Mouse (Mus musculus) kidney, adult 18-20 months (tissue): Measurements from ENCODE around the gene Rasgrf1.

ENCODE experiments used
- DNase-seq: peaks from one replicate; pipeline ENCODE4 v3.0.0; 2021

Rasgrf1 gene

DNA sequence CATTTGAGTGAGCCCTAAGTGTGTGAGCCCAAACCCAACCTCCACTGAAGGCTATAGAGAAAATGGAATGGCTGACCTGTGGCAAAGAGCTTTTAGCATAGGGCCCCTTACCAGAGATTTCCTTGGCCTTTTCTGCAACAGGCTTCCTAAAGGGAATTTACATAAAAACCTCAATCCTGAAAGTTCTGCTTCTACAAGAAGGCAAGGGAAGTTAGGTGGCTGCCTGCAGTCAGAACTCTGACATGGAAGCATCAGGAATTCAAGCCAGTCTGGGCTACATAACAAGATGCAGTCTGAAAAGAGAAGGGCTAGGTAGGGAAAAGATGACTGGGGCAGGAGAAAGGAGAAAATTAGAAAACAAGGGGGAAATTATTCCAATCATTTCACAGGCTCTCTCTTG is 1.8 kb upstream of the Rasgrf1 start:
- no peak for DNase-seq

DNA sequence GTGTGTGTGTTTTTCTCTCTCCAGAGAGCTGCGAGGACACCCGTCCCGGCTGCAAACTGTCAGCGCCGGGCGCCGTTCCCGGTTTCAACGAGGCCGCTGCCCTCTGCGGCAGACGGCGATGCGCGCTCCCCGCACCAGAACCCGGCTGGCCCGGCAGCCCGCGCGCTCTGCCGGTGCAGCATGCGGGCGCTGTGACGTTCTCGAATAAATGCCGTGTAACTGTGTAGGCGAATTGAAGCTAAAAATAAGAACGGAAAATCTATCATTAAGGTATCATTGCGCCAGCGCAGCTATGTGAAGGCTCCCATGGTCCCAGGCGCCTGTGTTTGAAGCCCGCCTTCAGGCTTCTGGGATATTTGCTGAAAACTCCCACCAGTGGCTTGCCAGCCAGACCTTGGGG is 1.1 kb upstream of the Rasgrf1 start:
- DNase-seq, result no peak

DNA sequence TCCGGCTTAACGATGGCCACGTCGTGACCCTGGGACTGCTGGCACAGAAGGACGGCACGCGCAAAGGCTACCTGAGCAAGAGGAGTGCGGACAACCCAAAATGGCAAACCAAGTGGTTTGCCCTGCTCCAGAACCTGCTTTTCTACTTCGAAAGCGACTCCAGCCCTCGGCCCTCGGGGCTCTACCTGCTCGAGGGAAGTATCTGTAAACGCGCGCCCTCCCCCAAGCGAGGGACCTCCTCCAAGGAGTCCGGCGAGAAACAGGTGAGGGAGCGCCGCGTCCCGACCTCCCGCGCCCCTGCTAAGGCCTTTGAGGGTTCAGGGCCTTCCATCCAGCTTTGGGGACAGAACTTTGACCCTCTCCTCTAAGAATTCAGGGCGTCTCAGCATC is 298 bp downstream of the Rasgrf1 start:
- DNase-seq, result no peak

DNA sequence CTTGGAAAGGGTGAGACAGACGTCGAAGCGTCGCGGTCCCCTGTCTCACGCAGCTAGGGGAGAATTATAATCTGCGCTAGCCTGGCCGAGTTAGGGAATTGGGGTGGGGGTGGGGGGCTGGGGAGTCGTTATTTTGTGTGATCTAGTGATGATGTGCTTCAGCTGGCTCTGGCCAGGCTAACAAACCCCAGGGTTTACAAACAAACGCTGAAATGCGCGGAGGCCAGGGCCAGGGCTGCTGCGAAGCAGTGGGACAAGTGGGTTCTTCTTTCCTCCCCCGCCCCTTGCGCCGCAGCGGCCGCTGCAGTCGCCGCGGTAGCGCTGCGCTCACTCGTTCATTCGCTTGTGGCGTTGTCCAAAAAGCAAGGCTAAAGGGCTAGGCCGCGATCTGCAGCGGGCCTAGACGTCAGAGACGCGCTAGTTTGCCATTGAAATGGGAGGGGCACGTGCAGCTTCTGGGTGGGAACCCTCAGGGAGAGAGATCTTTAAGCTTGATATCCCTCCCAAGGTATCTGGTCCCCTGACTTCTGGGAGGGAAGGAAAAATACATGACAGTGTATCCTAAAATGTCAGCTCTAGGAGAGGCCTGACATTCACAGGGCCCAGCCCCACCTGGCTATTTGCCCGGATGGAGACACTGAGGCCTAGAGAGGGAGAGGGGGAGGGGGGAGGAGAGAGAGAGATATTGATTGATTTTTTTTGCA is 1.2 kb downstream of the Rasgrf1 start:
- DNase-seq, result no peak

DNA sequence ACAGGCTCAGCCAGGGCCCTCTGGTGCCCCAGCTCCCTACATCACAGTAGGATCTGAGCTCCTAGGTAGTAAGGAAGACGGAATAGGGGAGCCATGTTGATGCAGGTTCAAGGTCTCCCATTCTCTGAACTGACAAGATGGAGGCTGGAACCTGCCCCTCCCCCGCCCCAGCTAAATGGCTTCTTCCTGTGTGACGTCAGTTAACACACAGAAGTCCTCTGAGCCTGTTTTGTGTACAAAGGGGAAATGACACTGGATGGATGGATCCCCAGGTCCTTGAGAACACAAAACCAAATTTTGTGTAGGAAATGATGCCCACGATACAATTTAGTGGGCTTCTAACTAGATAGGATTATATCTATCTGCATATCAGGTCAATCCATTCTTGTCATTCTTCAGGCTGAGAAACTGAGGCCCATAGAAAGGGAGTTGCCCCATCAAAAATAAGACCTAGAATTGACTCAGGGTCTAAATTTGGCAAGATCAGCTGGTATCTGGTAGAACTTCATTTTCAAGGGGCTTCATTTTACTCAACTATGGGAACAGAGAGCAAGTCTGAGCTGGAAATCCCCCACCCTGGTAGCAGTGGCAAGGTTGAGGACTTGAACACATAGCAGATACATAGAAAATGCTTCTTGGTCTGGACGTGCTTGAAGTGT is 2.3 kb downstream of the Rasgrf1 start:
- no peak for DNase-seq

DNA sequence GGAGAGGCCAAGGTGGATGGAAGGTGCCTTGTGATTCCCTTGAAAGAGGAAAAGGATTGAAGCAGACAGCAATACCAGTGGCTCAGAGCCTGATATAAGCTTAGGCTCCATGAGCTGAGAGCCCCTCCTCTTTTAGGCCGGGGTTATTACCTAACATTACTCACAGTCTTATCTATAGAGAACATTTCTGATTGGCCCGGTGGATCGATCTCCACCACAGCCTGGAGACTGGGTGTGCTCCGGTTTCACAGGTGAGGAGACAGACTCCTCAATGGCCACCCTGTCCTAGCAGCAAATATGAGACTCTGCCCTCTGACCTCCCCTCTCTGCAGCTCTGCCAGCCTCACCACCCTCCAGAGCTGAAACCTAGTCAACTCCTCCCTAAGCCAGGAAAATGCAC is 3.4 kb downstream of the Rasgrf1 start:
- no peak for DNase-seq

DNA sequence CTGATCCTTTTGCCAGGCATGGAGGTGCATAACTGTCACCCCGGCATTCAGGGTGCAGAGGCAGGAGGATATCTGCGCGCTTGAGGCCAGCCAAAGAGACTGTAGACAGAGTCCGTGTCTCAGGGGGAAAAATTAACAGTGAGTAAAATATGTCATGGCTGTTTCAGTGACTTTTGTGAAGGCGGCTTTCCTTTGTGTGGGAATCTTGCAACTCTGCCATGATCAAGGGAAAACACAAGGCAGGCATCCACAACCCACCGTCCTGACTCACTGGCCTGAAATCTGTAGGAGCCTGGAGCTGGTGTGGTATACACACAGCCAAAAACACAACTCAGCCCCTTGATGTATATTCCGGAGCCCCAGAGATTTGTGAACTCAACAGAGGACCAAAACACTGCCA is 6.8 kb downstream of the Rasgrf1 start:
- DNase-seq, result no peak

DNA sequence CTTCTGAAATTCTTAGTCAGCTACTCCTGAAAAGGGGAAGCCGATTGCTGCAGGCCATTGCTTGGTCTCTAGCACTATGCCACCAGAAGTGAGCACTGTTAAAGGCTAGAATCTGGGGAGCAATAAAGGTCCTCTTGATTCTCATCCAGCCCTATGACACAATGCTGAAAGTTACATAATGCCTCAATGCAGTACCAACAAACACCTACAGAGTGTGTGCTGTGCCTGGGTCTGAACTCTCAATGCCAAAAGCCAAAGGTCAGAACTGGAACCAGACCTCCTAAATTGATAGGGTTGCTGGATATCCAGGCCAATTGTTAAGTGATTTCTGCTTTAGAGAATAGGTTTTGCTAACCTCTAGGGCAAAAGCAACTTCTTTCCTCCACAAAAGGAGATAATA is 7.7 kb downstream of the Rasgrf1 start:
- no peak for DNase-seq

DNA sequence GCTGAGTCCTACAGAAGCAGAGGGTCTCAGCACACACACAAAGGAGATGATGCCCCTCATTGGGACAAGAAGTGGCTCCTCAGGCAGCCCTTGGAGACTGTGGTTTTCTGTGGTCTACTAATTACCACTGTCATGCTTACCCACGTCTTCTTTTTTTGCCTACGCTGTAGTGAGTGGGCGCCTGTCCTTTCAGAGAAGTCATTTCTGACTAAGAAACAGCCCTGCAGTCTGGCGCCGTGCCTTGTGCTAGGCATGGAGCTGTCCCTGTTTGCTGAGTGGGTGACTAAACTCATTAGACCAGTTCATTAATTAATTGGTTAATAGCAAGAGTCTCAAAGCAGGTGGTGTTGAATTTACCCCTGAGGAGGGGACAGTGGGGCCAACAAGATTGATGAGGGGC is 9.1 kb downstream of the Rasgrf1 start:
- no peak for DNase-seq

DNA sequence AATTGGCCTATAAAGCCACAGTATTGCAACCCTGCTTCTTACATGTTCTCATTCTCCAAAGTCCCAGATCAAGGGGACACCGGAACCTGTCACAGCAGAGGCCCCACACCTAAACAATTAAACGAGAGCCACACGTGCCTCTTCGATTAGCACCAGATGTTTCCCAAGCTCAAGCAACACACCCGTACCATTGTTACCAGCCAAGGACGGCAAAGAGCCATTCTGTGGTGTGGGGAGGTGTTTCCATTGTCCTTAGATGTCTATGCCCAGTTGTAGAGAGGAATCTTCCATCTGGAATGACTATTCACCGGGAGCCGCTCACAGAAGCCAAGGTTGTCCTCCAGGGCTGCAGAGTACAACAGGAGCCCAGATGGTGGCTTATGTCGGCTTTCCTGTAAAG is 11.4 kb downstream of the Rasgrf1 start:
- DNase-seq, result no peak

DNA sequence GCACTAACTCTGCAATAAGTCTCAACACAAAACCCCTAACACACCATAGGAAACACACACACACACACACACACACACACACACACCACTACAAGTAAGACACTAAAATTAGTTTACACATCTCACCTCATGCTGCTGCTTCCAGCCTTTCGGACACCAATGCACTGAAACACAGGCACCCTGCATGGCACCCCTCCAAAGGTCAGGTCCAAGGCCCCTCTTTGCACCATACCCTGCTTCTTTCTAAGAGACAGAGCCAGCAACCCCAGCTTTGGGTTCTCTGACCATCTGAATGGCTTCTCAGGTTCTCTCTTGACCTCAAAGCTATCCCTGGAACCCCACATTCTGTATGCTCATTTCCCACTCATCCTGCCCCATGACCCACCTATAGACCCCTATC is 13.0 kb downstream of the Rasgrf1 start:
- DNase-seq, result no peak

DNA sequence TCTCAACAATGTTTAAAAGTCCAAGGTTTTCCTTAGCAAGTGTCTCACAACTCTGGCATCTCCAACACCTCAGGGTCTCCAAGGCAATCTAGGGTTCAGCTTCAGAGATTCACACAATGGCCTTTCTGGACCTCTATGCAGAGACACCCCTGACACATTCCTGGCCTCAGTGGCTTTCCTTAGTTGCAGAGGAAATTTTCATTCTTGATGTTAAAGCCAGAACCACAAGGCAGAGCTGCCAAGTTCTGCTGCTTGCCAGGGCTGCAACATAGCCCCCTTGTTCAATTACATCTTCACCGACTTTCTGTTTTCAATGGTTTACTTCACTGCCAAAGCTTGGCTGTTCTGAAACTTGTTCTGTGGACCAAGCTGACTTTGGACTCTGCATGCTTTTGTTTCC is 15.1 kb downstream of the Rasgrf1 start:
- DNase-seq, result no peak

DNA sequence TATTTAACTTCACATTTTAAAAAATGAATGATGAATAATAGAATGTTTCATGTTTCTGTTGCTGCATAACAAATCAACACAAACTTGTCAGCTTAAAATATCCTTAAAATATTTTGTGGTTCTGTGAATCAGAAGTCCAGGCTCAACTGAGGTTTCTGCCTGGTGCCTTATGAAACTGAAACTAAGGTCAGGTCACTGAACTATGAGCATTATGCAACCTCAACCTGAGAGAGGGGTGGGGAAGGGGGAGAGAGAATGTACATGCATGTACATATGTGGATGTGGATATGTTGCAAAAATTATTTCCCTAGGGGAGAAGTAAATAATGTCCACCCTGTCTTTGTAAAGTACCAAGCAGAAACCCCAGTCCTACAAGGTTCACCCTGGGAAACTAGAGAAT is 18.8 kb downstream of the Rasgrf1 start:
- no peak for DNase-seq

DNA sequence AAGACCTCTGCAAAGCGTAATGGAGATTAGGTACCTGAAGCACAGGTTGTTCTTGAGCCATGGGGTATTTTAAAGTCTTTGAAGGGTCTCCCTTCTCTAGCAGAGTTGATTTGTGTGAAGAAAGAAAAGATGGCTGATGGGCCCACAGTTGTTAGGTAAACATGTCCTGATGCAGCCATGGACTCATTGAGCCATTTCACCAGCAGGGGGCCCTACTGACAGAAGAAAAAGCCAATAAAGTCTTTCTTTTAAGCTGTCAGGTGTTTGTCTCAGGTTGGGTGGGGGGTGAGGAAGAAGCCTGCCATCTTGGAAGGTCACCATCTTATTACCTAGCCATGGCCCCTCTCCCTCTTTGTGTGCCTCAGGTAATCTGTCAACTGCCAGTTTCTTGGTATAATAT is 30.7 kb downstream of the Rasgrf1 start:
- no peak for DNase-seq

DNA sequence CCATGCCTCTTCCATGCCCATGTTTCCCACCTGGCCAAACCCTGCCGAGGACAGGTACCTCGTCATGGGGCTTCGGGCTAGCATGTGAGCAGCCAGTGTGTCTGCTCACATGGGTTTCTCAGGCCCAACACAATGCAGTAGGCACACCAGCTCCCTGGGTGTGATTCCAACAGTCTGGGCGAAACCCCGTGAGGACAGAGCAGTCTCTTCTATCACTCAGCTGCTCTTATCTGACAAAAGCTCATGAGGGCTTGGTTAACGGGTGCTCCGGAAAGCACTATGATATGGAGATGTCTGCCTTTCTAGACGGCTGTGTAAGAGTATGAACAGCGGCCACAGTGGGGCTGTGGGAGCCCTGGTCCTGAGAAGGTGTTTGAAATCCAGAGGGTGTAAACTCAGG is 37.1 kb downstream of the Rasgrf1 start:
- no peak for DNase-seq

DNA sequence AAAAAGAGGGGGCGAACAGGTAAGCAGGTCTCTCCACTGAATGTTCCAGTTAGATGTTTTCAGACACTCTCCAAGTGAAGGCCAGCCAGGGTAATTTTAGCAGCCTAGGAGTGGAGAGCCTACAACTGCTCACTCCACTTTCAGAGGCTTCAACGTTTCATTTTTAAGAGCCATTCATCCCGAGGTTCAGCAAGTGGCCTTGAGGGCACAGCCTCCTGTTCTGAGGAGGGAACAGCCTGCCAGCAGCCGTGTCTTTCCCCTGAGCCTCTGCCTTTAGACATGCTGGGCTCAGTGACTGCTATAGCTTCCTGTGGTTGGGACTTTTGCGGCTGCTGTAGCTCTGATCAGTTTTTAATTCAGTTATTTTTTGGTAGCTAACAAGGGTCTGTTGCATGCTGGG is 38.9 kb downstream of the Rasgrf1 start:
- DNase-seq, result no peak

DNA sequence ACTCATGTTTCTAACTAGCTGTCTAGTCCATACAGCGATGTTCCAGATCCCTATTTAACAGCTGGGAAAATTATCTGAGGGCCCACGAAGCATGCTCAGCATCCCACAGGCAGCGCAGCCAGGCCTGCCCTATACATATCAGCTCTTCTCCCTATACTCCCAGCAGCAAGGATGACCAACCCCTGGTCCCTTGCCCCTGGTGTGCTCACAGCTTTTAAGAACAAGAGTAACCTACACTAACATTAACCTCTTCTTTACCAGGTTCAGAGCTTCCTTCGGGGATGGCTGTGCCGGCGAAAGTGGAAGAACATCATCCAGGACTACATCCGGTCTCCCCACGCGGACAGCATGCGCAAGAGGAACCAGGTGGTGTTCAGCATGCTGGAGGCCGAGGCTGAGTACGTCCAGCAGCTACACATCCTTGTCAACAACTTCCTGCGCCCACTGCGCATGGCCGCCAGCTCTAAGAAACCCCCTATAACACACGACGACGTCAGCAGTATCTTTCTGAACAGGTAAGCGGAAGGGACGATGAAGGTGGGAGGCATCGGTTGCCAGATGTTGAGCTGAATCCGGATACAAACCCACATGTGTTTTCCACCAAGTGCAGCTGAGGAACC is 44.0 kb downstream of the Rasgrf1 start:
- DNase-seq, result peak; percentile 0

DNA sequence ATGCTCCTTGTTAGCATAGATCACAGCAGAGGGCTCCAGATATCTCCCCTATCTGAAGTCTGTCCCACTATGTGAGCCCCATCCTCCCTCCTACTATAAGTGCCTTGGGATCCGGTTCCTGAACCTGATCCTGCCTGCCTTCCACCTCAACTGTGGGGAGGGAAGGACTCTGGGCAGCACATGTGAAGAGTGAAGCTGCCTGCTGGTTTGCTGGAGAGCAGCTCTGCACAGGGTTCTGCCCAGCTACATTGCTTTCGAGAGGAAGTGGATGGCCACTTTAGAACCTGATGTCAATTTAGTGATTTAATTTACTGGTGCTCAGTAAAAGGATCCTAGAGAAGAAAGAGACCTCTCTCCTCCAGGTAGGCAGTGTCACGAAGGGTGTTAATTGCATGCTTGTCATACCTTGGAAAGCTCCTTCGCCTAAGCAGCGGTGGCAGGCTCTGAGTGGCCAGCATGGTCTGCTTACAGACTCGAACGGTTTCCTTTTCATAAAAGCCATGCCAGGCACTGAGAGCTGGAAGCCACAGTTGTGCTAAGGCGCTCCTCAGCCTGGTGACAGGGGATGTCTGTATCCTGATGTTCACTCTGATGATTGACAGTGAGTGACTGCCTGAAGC is 45.3 kb downstream of the Rasgrf1 start:
- DNase-seq, result no peak

DNA sequence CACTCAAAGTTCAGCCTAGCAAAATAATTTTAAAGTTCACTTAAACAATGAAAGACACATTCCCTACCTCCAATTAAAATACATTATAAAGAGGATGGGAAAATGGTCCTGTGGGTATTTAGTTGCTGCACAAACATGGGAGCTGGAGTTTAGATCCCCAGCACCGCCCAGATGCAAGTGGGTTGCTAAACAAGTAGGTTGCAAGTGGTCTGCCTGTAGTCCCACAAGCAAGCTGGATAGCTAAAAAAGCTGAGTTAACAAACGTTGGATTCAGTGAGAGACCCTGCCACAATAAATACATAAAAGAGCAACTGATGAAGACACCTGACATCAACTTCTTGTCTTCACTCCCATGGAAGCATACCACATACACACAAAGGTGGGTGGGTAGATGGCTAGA is 49.3 kb downstream of the Rasgrf1 start:
- DNase-seq, result no peak

DNA sequence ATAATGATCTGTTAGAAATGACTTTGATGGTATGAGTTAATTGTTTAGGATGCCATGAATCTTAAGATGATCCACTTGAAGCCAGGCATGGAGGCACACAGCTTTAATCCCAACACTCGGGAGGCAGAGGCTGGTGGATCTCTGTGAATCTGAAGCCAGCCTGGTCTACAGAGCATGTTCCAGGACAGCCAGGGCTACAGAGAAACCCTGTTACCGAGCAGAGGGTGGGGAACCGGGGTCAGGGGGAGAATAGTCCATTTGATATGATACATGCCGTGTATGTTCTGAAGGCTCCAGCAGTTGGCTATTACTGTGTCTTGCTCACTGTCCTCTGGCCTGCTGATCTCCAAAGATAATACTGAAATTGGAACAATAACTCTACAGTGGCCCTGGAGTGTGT is 54.4 kb downstream of the Rasgrf1 start:
- no peak for DNase-seq

DNA sequence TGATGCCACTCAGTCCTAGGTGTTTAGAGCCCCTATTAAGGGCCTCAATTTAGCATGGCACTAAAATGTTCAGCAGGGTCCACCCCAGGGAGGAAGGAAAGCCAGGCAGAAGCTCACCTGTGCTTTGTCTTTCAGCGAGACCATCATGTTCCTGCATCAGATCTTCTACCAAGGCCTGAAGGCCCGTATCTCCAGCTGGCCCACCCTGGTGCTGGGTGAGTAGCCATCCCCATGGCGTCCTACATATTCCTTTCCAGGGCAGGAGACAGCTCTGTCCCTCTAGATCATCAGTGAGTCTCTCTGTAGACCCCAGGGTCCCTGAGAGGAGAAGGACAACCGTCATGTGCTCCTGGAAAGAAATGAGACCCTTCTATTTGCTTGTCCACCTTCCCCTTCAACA is 58.0 kb downstream of the Rasgrf1 start:
- no peak for DNase-seq

DNA sequence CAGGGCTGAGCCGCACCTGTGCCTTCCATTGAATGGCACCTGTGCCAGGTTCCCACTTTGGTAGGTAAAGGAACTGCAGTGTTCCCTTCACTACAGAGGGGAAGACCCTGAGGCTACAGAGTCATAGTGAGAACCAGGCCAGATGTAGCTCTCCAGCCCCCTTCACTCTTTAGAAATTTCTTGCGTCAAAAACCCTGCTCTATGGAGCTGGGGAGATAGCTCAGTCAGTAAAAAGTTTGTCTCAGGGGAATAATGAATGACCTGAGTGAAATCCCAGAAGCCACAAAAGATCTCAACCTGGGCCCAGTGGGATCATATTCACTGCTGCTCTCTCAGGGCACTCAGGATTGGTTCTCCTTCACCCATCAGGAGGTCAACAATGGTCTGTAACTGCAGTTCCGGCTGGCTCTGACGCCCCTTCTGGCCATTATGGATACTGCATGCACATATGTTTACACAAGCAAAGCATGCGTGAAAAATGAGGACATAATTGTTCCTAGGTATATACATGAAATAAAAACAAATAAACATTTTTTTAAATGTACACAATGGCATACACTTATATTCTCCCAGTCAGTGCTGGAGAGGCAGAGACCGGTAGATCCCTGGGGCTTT is 59.2 kb downstream of the Rasgrf1 start:
- DNase-seq, result no peak

DNA sequence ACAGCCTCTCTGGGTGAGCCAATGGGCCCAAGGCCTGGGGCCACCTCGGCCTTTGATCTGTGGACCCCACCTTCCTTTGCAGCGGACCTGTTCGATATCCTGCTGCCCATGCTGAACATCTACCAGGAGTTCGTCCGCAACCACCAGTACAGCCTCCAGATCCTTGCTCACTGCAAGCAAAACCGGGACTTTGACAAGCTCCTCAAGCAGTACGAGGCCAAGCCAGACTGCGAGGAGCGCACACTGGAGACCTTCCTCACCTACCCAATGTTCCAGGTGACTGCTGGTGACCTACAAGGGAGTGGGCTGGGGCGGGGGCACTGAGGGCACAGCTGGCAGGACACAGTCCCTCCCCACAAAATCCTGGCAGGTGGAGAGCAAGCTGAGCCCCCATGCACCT is 60.6 kb downstream of the Rasgrf1 start:
- DNase-seq, result no peak
